Mouse (Mus musculus) cortical plate, adult 2 months (tissue): ENCODE data around the gene Zfp94.

ENCODE experiments used
- CTCF ChIP-seq: fragments of 200-500 bp; IDR thresholded peaks from 2 replicates; pipeline ENCODE4 v1.5.1; 2011; ENCODE audit warnings: mild to moderate bottlenecking, control low read depth, low read length; ENCODE audit not compliant: insufficient read depth; ENCODE audit errors: extremely low read depth
- POLR2A ChIP-seq: fragments of 200-500 bp; IDR thresholded peaks from 2 replicates; pipeline ENCODE4 v1.6.1; 2011; ENCODE audit warnings: mild to moderate bottlenecking, low read length, control low read depth; ENCODE audit not compliant: insufficient read depth; ENCODE audit errors: extremely low read depth

GRCm38 (mm10) chr7:24295376-24295775 lies 21.1 kb downstream of the Zfp94 start:
- no peak for TF ChIP-seq POLR2A
- no peak for TF ChIP-seq CTCF
